Mouse (Mus musculus): ENCODE results near the gene Slc7a15. TPM values are rescaled to one million over a fixed set of nuclear protein-coding genes. Genes with fewer than 3 reads are reported as not detected.

Gene Slc7a15
- polyA plus RNA-seq, 1 experiment from 2014 or later, result not detected

- Histone ChIP-seq H3K9ac (ENCODE audit: low read depth, low read length) (no peak overlapping the region), H3K4me3 (ENCODE audit: low read length) (peak overlapping the region; percentile 86; the same call in 1 of the 2 replicates), H3K9me3 (ENCODE audit: control insufficient read depth, low read length) (no peaks in the 10 kb centered on the region), H3K4me1 (ENCODE audit: control insufficient read depth, insufficient read depth, low read length) (peaks cover 26% of the 10 kb centered on the region), H3K4me2 (replicated peaks; ENCODE audit: low read depth, low read length) (peak overlapping the region; percentile 94), H3K27me3 (ENCODE audit: control insufficient read depth, insufficient read depth, low read length) (no peaks in the 10 kb centered on the region), H3K27ac (ENCODE audit: low read depth, low read length) (no peak overlapping the region), H3K36me3 (ENCODE audit: control insufficient read depth, insufficient read depth, low read length) (no peaks in the 10 kb centered on the region)
- no peak for ATAC-seq (ENCODE audit: low FRiP score, low TSS enrichment)
- 12% methylated on average over 2 of the region's 2 CpGs for WGBS
These were observed 101.6 kb downstream of the Slc7a15 start for GRCm38 (mm10) chr12:8497314-8497706.

DNA sequence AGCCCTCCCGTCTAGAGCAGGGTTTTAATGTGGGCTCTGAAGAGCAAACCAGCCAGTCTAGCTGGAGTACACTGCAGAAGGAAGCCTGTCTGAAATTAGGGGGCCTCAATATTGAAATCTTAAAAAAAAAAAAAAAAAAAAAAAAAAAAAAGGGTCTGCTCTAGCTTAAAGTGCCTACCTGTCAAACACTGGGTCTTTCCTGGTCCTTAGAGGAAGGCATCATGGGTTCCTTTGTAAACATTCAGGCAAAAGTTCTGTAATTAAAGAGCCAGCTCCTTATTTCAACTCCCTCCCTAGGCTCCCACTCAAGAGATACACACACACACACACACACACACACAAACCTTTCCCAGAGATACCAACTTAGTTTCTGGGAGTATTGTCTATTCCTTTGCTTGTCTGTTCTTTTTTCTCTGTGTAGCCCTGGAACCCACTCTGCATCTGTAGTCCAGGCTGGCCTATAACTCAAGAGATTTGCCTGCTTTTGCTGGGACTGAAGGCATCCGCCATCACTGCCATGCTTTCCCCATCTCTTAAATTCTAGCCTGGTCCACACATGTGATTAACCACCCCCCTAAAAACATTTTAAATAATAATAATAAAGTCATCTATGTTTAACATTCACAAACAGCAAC lies 102.1 kb downstream of the Slc7a15 start:
- no peaks in the 10 kb centered on the region for H3K9me3 ChIP-seq (ENCODE audit: control insufficient read depth, low read length)
- WGBS, result 53% methylated on average over 2 of the region's 2 CpGs
- H3K4me1 ChIP-seq (ENCODE audit: control insufficient read depth, insufficient read depth, low read length), result peaks cover 24% of the 10 kb centered on the region
- no peaks in the 10 kb centered on the region for H3K27me3 ChIP-seq (ENCODE audit: control insufficient read depth, insufficient read depth, low read length)
- H3K27ac ChIP-seq (ENCODE audit: low read depth, low read length), result no peak overlapping the region
- H3K4me2 ChIP-seq (replicated peaks; ENCODE audit: low read depth, low read length), result peak overlapping the region; percentile 94
- no peak for ATAC-seq (ENCODE audit: low FRiP score, low TSS enrichment)
- no peak overlapping the region; the same call in 1 of the 2 replicates for H3K4me3 ChIP-seq (ENCODE audit: low read length)
- H3K9ac ChIP-seq (ENCODE audit: low read depth, low read length), result 0 out of 2 replicates have a peak overlapping the region, but pooled peaks have one; percentile 18
- no peaks in the 10 kb centered on the region for H3K36me3 ChIP-seq (ENCODE audit: control insufficient read depth, insufficient read depth, low read length)

- Histone ChIP-seq H3K36me3 (ENCODE audit: control insufficient read depth, insufficient read depth, low read length) (no peaks in the 10 kb centered on the region), H3K9me3 (ENCODE audit: control insufficient read depth, low read length) (no peaks in the 10 kb centered on the region), H3K27me3 (ENCODE audit: control insufficient read depth, insufficient read depth, low read length) (no peaks in the 10 kb centered on the region), H3K27ac (ENCODE audit: low read depth, low read length) (peak overlapping the region; percentile 44; the same call in 1 of the 2 replicates), H3K9ac (ENCODE audit: low read depth, low read length) (no peak overlapping the region), H3K4me3 (ENCODE audit: low read length) (no peak overlapping the region), H3K4me1 (ENCODE audit: control insufficient read depth, insufficient read depth, low read length) (peaks cover 24% of the 10 kb centered on the region), H3K4me2 (replicated peaks; ENCODE audit: low read depth, low read length) (peak overlapping the region; percentile 21; the same call in 1 of the 2 replicates)
- WGBS, result 29% methylated on average over 15 of the region's 15 CpGs
- ATAC-seq (ENCODE audit: low FRiP score, low TSS enrichment), result no peak
These were observed 102.8 kb downstream of the Slc7a15 start for GRCm38 (mm10) chr12:8495881-8496678.

DNA sequence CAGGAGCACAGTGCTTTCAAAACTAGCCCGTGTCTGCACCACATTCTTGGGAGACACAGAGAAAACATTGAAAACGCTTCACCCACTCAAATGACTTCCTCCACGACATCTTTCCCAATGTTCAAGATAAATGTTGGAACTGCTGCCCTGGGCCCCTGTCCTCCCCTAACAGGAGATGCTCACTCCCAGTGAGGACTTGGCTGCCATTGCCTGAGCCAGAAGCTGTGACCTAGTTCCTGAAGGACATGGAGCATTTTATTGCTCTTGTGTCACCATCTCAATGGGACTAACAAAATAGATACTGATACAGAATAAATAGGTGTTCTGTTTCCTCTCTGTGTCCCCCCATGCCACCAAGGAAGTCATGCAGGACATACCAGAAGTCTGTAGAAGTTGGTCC lies 104.2 kb downstream of the Slc7a15 start:
- Histone ChIP-seq H3K9me3 (ENCODE audit: control insufficient read depth, low read length) (no peaks in the 10 kb centered on the region), H3K36me3 (ENCODE audit: control insufficient read depth, insufficient read depth, low read length) (no peaks in the 10 kb centered on the region), H3K4me2 (replicated peaks; ENCODE audit: low read depth, low read length) (no peak overlapping the region), H3K9ac (ENCODE audit: low read depth, low read length) (no peak overlapping the region), H3K4me1 (ENCODE audit: control insufficient read depth, insufficient read depth, low read length) (peaks cover 16% of the 10 kb centered on the region), H3K4me3 (ENCODE audit: low read length) (no peak overlapping the region), H3K27me3 (ENCODE audit: control insufficient read depth, insufficient read depth, low read length) (no peaks in the 10 kb centered on the region), H3K27ac (ENCODE audit: low read depth, low read length) (no peak overlapping the region)
- WGBS, result 46% methylated on average over 3 of the region's 3 CpGs
- no peak for ATAC-seq (ENCODE audit: low FRiP score, low TSS enrichment)

DNA sequence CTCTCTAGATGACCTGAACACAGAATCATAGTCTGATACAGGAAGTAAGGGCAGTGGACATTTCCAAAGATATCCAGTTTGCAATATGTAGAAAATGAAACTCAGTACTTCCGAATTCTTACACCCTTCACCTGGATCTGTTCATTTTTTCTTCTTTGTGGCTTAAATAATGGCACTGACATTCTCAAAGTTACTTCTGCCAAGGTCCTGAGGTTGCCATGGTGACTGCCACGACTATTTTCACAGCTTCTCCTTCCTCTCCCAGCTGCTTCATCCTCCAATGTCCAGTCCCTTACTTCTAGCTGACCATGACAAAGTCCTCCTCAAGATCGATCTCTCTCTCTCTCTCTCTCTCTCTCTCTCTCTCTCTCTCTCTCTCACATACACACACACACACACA lies 105.5 kb downstream of the Slc7a15 start:
- Histone ChIP-seq H3K36me3 (ENCODE audit: control insufficient read depth, insufficient read depth, low read length) (no peaks in the 10 kb centered on the region), H3K27ac (ENCODE audit: low read depth, low read length) (no peak overlapping the region), H3K4me3 (ENCODE audit: low read length) (no peak overlapping the region), H3K4me2 (replicated peaks; ENCODE audit: low read depth, low read length) (no peak overlapping the region), H3K27me3 (ENCODE audit: control insufficient read depth, insufficient read depth, low read length) (no peaks in the 10 kb centered on the region), H3K9me3 (ENCODE audit: control insufficient read depth, low read length) (no peaks in the 10 kb centered on the region), H3K4me1 (ENCODE audit: control insufficient read depth, insufficient read depth, low read length) (peaks cover 17% of the 10 kb centered on the region), H3K9ac (ENCODE audit: low read depth, low read length) (no peak overlapping the region)
- WGBS, result 67% methylated on average over 3 of the region's 3 CpGs
- no peak for ATAC-seq (ENCODE audit: low FRiP score, low TSS enrichment)

- Histone ChIP-seq H3K4me1 (ENCODE audit: control insufficient read depth, insufficient read depth, low read length) (peaks cover 6% of the 10 kb centered on the region; the same call in 1 of the 2 replicates), H3K27ac (ENCODE audit: low read depth, low read length) (no peak overlapping the region), H3K4me2 (replicated peaks; ENCODE audit: low read depth, low read length) (no peak overlapping the region), H3K36me3 (ENCODE audit: control insufficient read depth, insufficient read depth, low read length) (no peaks in the 10 kb centered on the region), H3K9ac (ENCODE audit: low read depth, low read length) (no peak overlapping the region), H3K9me3 (ENCODE audit: control insufficient read depth, low read length) (no peaks in the 10 kb centered on the region), H3K4me3 (ENCODE audit: low read length) (no peak overlapping the region), H3K27me3 (ENCODE audit: control insufficient read depth, insufficient read depth, low read length) (no peaks in the 10 kb centered on the region)
- no peak for ATAC-seq (ENCODE audit: low FRiP score, low TSS enrichment)
- WGBS, result 61% methylated on average over 4 of the region's 4 CpGs
These were observed 109.8 kb downstream of the Slc7a15 start for GRCm38 (mm10) chr12:8489098-8489497.

DNA sequence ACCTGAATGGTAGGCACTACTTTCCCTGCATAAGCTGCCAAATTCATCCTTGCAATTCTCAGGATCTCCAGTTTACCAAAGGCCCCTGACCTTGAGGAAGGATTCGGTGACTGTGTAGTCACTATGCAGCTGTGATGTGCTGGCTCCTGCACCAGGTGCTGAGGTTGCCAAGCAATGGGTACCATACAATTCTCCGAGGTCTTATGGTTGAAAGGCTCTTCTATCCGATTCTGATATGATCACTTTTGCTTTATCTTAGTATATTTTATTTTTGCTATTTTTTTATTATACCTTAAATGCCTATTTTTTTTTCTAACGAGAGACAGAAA lies 110.2 kb downstream of the Slc7a15 start:
- peak; percentile 39; the same call in 1 of the 2 replicates for ATAC-seq (ENCODE audit: low FRiP score, low TSS enrichment)
- Histone ChIP-seq H3K27me3 (ENCODE audit: control insufficient read depth, insufficient read depth, low read length) (no peaks in the 10 kb centered on the region), H3K9me3 (ENCODE audit: control insufficient read depth, low read length) (no peaks in the 10 kb centered on the region), H3K4me3 (ENCODE audit: low read length) (no peak overlapping the region), H3K27ac (ENCODE audit: low read depth, low read length) (no peak overlapping the region), H3K9ac (ENCODE audit: low read depth, low read length) (no peak overlapping the region), H3K4me2 (replicated peaks; ENCODE audit: low read depth, low read length) (no peak overlapping the region), H3K4me1 (ENCODE audit: control insufficient read depth, insufficient read depth, low read length) (peaks cover 6% of the 10 kb centered on the region; the same call in 1 of the 2 replicates), H3K36me3 (ENCODE audit: control insufficient read depth, insufficient read depth, low read length) (no peaks in the 10 kb centered on the region)
- 85% methylated on average over 4 of the region's 4 CpGs for WGBS

GRCm38 (mm10) chr12:8487959-8488651 lies 110.8 kb downstream of the Slc7a15 start:
- peak; percentile 68; the same call in 1 of the 2 replicates for ATAC-seq (ENCODE audit: low FRiP score, low TSS enrichment)
- Histone ChIP-seq H3K27me3 (ENCODE audit: control insufficient read depth, insufficient read depth, low read length) (no peaks in the 10 kb centered on the region), H3K9me3 (ENCODE audit: control insufficient read depth, low read length) (no peaks in the 10 kb centered on the region), H3K4me1 (ENCODE audit: control insufficient read depth, insufficient read depth, low read length) (peaks cover 6% of the 10 kb centered on the region; the same call in 1 of the 2 replicates), H3K27ac (ENCODE audit: low read depth, low read length) (0 out of 2 replicates have a peak overlapping the region, but pooled peaks have one; percentile 24), H3K4me3 (ENCODE audit: low read length) (no peak overlapping the region), H3K4me2 (replicated peaks; ENCODE audit: low read depth, low read length) (no peak overlapping the region), H3K36me3 (ENCODE audit: control insufficient read depth, insufficient read depth, low read length) (no peaks in the 10 kb centered on the region), H3K9ac (ENCODE audit: low read depth, low read length) (no peak overlapping the region)
- 66% methylated on average over 5 of the region's 5 CpGs for WGBS

All from kidney, embryonic 14.5 days (tissue).